18 mouse cellular contexts compared by ENCODE assay signal in genomic region chr12:57622030-57622429, GRCm38 (mm10). TPM values are rescaled to one million over a fixed set of nuclear protein-coding genes. Genes with fewer than 3 reads are reported as not detected.
DNase-seq lines count a peak whose midpoint lies in the region; ATAC-seq and TF ChIP-seq lines count a peak whose summit lies in the region.
"Had no signal": no experiment of that assay in that cellular context is flagged by ENCODE, and none has a peak within 500 bp of the region (broad histone marks: within the 10 kb centered on the region; RNA-seq: fewer than 3 reads in every experiment).

No protein-coding gene starts in this region.

- H3K9me3 ChIP-seq in liver, embryonic 12.5 days (replicated peaks): no peaks in the 10 kb centered on the region
- H3K9me3 ChIP-seq in MEL (replicated peaks; ENCODE audit: insufficient read depth, low read length): no peaks in the 10 kb centered on the region
- H3K9me3 ChIP-seq: embryonic facial prominence, embryonic 13.5 days; hindbrain, embryonic 12.5 days; liver, embryonic 15.5 days; midbrain, embryonic 12.5 days had no signal

- TF ChIP-seq POLR2A in liver, adult 2 months (IDR thresholded peaks at IDR 0.05; ENCODE audit: extremely low read depth, insufficient read depth, low read length): no peak
- TF ChIP-seq POLR2A in MEL (IDR thresholded peaks at IDR 0.05; ENCODE audit: control insufficient read depth in 1 of 2, insufficient read depth in 1 of 2, low read depth in 1 of 2, low read length in 2 of 2, poor library complexity in 1 of 2): no peak

- no peaks in the 10 kb centered on the region for H3K4me1 ChIP-seq in liver, adult 2 months (ENCODE audit: control insufficient read depth, insufficient read depth, low read length)
- no peaks in the 10 kb centered on the region for H3K4me1 ChIP-seq in liver, embryonic 12.5 days
- no peaks in the 10 kb centered on the region for H3K4me1 ChIP-seq in MEL (ENCODE audit: control insufficient read depth in 1 of 2, insufficient read depth in 2 of 2, low read length in 2 of 2)
- H3K4me1 ChIP-seq: embryonic facial prominence, embryonic 13.5 days; hindbrain, embryonic 12.5 days; liver, embryonic 15.5 days; midbrain, embryonic 12.5 days had no signal

- H3K79me2 ChIP-seq in liver, adult 2 months (ENCODE audit: control insufficient read depth, insufficient read depth, low read length): no peaks in the 10 kb centered on the region
- no peaks in the 10 kb centered on the region for H3K79me2 ChIP-seq in MEL (ENCODE audit: control insufficient read depth, insufficient read depth, low read length, poor library complexity)

- WGBS in liver, adult 2 months: 85% methylated on average over 5 of the region's 5 CpGs
- 51% methylated on average over 5 of the region's 5 CpGs for WGBS in liver, embryonic 12.5 days (ENCODE audit: insufficient replicate concordance)

- H3K9ac ChIP-seq in liver, adult 2 months (ENCODE audit: low read depth, low read length): no peak overlapping the region
- no peak overlapping the region for H3K9ac ChIP-seq in liver, embryonic 12.5 days
- H3K9ac ChIP-seq in MEL (ENCODE audit: control insufficient read depth, low read depth, low read length, poor library complexity, severe bottlenecking): no peak overlapping the region
- H3K9ac ChIP-seq: embryonic facial prominence, embryonic 13.5 days; hindbrain, embryonic 12.5 days; liver, embryonic 15.5 days; midbrain, embryonic 12.5 days had no signal

- no peak overlapping the region for H3K4me3 ChIP-seq in liver, adult 2 months (ENCODE audit: insufficient read depth, low read depth, low read length)
- H3K4me3 ChIP-seq in liver, embryonic 12.5 days: no peak overlapping the region
- H3K4me3 ChIP-seq in MEL (ENCODE audit: control insufficient read depth in 1 of 2, insufficient read depth in 1 of 2, low read depth in 2 of 2, low read length in 2 of 2): no peak overlapping the region
- H3K4me3 ChIP-seq: embryonic facial prominence, embryonic 13.5 days; hindbrain, embryonic 12.5 days; left cerebral cortex, adult 2 months; liver, embryonic 15.5 days; midbrain, embryonic 12.5 days had no signal

- ATAC-seq in liver, embryonic 12.5 days: no peak

- peak; percentile 15 for DNase-seq in liver, adult 2 months (ENCODE audit: extremely low read depth, low read depth, low spot score)
- DNase-seq in A20 (ENCODE audit: low read depth, low spot score) (peak; percentile 11), MEL (ENCODE audit: low read depth, low spot score) (peak; percentile 7)
- DNase-seq in embryo, embryonic 11 days: peak; percentile 21
- DNase-seq in heart, postnatal 14 days: no peak
- no peak for DNase-seq in frontal cortex, postnatal 14 days (ENCODE audit: low spot score in 2 of 2)
- no peak for DNase-seq in right cerebral cortex, postnatal 10 days (ENCODE audit: low spot score in 2 of 2)
- DNase-seq: gastrocnemius, postnatal 10 days; kidney, postnatal 14 days had no signal

- no peaks in the 10 kb centered on the region for H3K27me3 ChIP-seq in liver, adult 2 months (ENCODE audit: control insufficient read depth, insufficient read depth, low read length)
- no peaks in the 10 kb centered on the region for H3K27me3 ChIP-seq in liver, embryonic 12.5 days (replicated peaks)
- no peaks in the 10 kb centered on the region; a peak in 1 of 4 replicates for H3K27me3 ChIP-seq in MEL (ENCODE audit: control insufficient read depth in 1 of 2, insufficient read depth in 2 of 2, low read length in 2 of 2)
- H3K27me3 ChIP-seq: embryonic facial prominence, embryonic 13.5 days; hindbrain, embryonic 12.5 days; liver, embryonic 15.5 days; midbrain, embryonic 12.5 days had no signal

- intact Hi-C loops in heart, postnatal 14 days (cut with DNase I): no loop called here

- TF ChIP-seq CTCF in liver, adult 2 months (IDR thresholded peaks at IDR 0.05; ENCODE audit: low read depth, low read length): peak; percentile 48
- peak in 2 of 3 experiments; percentile 30 to 35; a peak in 4 of 6 replicates for TF ChIP-seq CTCF in MEL (IDR thresholded peaks at IDR 0.05 in 2 of 3, conservative IDR thresholded peaks at IDR 0.05 in 1 of 3; ENCODE audit: control insufficient read depth in 1 of 3, insufficient read depth in 1 of 3, low read depth in 2 of 3, low read length in 3 of 3, poor library complexity in 1 of 3, severe bottlenecking in 1 of 3)

- no peak overlapping the region for H3K27ac ChIP-seq in liver, adult 2 months (replicated peaks; ENCODE audit: insufficient read depth, low read depth, low read length)
- H3K27ac ChIP-seq in liver, embryonic 12.5 days: no peak overlapping the region
- no peak overlapping the region for H3K27ac ChIP-seq in MEL (ENCODE audit: control insufficient read depth, low read depth, low read length)
- H3K27ac ChIP-seq: embryonic facial prominence, embryonic 13.5 days; hindbrain, embryonic 12.5 days; left cerebral cortex, adult 2 months; liver, embryonic 15.5 days; midbrain, embryonic 12.5 days had no signal

- TF ChIP-seq EP300 in MEL (IDR thresholded peaks at IDR 0.05; ENCODE audit: low read depth in 1 of 2, low read length in 2 of 2): no peak

- no peaks in the 10 kb centered on the region; the same call in 1 of the 2 replicates for H3K36me3 ChIP-seq in liver, adult 2 months (ENCODE audit: control insufficient read depth, insufficient read depth, low read length)
- H3K36me3 ChIP-seq in liver, embryonic 12.5 days: no peaks in the 10 kb centered on the region
- H3K36me3 ChIP-seq in MEL (ENCODE audit: control insufficient read depth in 1 of 2, insufficient read depth in 2 of 2, low read length in 2 of 2): no peaks in the 10 kb centered on the region
- H3K36me3 ChIP-seq: embryonic facial prominence, embryonic 13.5 days; hindbrain, embryonic 12.5 days; liver, embryonic 15.5 days; midbrain, embryonic 12.5 days had no signal

- TF ChIP-seq RAD21 in MEL (IDR thresholded peaks at IDR 0.05; ENCODE audit: low read depth, low read length): peak; percentile 29

- H3K4me2 ChIP-seq in liver, embryonic 12.5 days: no peak overlapping the region
- H3K4me2 ChIP-seq: embryonic facial prominence, embryonic 13.5 days; hindbrain, embryonic 12.5 days; liver, embryonic 15.5 days; midbrain, embryonic 12.5 days had no signal

TF ChIP-seq in MEL, 35 proteins besides CTCF, POLR2A, EP300 and RAD21:
- TF ChIP-seq MAZ (IDR thresholded peaks at IDR 0.05; ENCODE audit: low read depth, low read length) (no peak), SIN3A (IDR thresholded peaks at IDR 0.05; ENCODE audit: low read length) (no peak), ETS1 (IDR thresholded peaks at IDR 0.05; ENCODE audit: low read depth, low read length) (no peak), TAL1 (IDR thresholded peaks at IDR 0.05; ENCODE audit: low read length) (no peak), POLR2AphosphoS5 (IDR thresholded peaks at IDR 0.05; ENCODE audit: borderline replicate concordance, low read depth, low read length) (no peak), RCOR1 (IDR thresholded peaks at IDR 0.05; ENCODE audit: low read depth, low read length) (no peak), TBP (IDR thresholded peaks at IDR 0.05; ENCODE audit: low read depth, low read length) (no peak), MYC (IDR thresholded peaks at IDR 0.05; ENCODE audit: low read depth, low read length) (no peak)

RNA-seq across cellular contexts. Expression of gene Ttc6, which starts 58.1 kb away (rescaled TPM):
- 1.0 and 1.1 TPM in 2 replicates for total RNA-seq in liver, adult 2 months (2014; rRNA removed)
- polyA plus RNA-seq in liver, adult 2 months (2012; rRNA removed): 0.87 and 1.0 TPM in 2 replicates
- polyA plus RNA-seq in liver, embryonic 12.5 days (2016; fragmentation: Nextera tagmentation; extraction: Ambion mirVana): 0.08 and 0.11 TPM in 2 replicates
- not detected in 2 replicates for total RNA-seq in MEL (2012; rRNA removed)
- not detected for polyA plus RNA-seq in MEL (2012; ENCODE audit: insufficient read depth in 1 of 2, insufficient read length in 2 of 2, low read depth in 1 of 2, low replicate concordance in 2 of 2, missing spikeins in 1 of 2)
- not detected for total RNA-seq in heart, postnatal 14 days (2021)
- total RNA-seq: gastrocnemius, postnatal 10 days; heart, adult 8-10 months; neutrophil, adult 5-6 weeks had no signal
- polyA plus RNA-seq: C2C12 had no signal

Comparison
In these comparisons a context has a peak if more than half of its experiments do, and no peak if none do; other contexts are left out.
1. DNase-seq: peak in liver, adult 2 months (single experiment), A20 (single experiment), MEL (single experiment) and embryo, embryonic 11 days (single experiment); none in heart, postnatal 14 days (0 of 2), frontal cortex, postnatal 14 days (0 of 2) and right cerebral cortex, postnatal 10 days (0 of 2).